Mouse (Mus musculus): ENCODE results near the gene Nop9. TPM values are rescaled to one million over a fixed set of nuclear protein-coding genes. Genes with fewer than 3 reads are reported as not detected.

The Nop9 gene
- total and polyA plus RNA-seq, 2 experiments from 2014 or later, result 14.2 to 20.2 TPM

DNA sequence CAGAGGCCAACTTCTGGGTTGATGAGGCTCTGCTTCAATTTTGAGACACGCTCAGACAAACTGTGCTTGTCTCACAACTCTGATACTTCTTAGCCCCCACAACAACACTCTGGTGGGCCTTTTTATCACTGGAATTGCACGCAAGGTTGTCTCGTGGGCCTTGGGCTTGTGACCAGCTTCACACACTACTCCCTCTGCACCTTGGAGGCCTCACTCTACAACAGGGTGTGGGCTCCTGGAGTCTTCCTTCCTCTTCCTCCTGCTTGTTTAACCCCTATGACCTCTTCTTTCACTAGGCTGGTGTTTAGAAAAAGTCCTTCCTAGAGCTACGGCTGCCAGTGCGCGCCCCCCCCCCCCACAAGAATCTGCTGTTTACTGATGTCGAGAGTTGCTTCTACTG, 31.2 kb downstream of the Nop9 start:
- Histone ChIP-seq H3K4me3 (ENCODE audit: low read depth, low read length) (no peak overlapping the region), H3K27ac (ENCODE audit: low read depth) (no peak overlapping the region), H3K4me2 (ENCODE audit: low read depth, low read length) (no peak overlapping the region), H3K4me1 (ENCODE audit: control insufficient read depth, insufficient read depth) (no peaks in the 10 kb centered on the region), H3K27me3 (ENCODE audit: control insufficient read depth, insufficient read depth, low read length) (0 out of 2 replicates have a peak, but pooled peaks cover 4% of the 10 kb centered on the region), H3K9me3 (replicated peaks; ENCODE audit: control insufficient read depth, low read length) (no peaks in the 10 kb centered on the region), H3K36me3 (replicated peaks; ENCODE audit: control insufficient read depth, insufficient read depth, low read length) (peaks cover 19% of the 10 kb centered on the region; the same call in 1 of the 2 replicates), H3K9ac (replicated peaks; ENCODE audit: low read depth, low read length) (no peak overlapping the region)
- TF ChIP-seq CTCF (IDR thresholded peaks at IDR 0.05; ENCODE audit: low read depth) (no peak), EP300 (IDR thresholded peaks at IDR 0.05; ENCODE audit: low read depth) (no peak)
- WGBS, result 54% methylated on average over 7 of the region's 7 CpGs
- ATAC-seq (ENCODE audit: insufficient read depth, low read depth) (no peak), DNase-seq (ENCODE audit: low spot score) (no peak)

GRCm38 (mm10) chr14:55777176-55777575, 31.7 kb downstream of the Nop9 start:
- H3K27ac ChIP-seq (ENCODE audit: low read depth), result no peak overlapping the region
- H3K27me3 ChIP-seq (ENCODE audit: control insufficient read depth, insufficient read depth, low read length), result 0 out of 2 replicates have a peak, but pooled peaks cover 8% of the 10 kb centered on the region
- H3K36me3 ChIP-seq (replicated peaks; ENCODE audit: control insufficient read depth, insufficient read depth, low read length), result peaks cover 19% of the 10 kb centered on the region; the same call in 1 of the 2 replicates
- DNase-seq (ENCODE audit: low spot score) (no peak), ATAC-seq (ENCODE audit: insufficient read depth, low read depth) (no peak)
- H3K4me2 ChIP-seq (ENCODE audit: low read depth, low read length), result no peak overlapping the region
- 26% methylated on average over 3 of the region's 3 CpGs for WGBS
- H3K9ac ChIP-seq (replicated peaks; ENCODE audit: low read depth, low read length), result no peak overlapping the region
- H3K9me3 ChIP-seq (replicated peaks; ENCODE audit: control insufficient read depth, low read length), result no peaks in the 10 kb centered on the region
- no peak overlapping the region for H3K4me3 ChIP-seq (ENCODE audit: low read depth, low read length)
- H3K4me1 ChIP-seq (ENCODE audit: control insufficient read depth, insufficient read depth), result no peaks in the 10 kb centered on the region; the same call in 1 of the 2 replicates
- no peak for TF ChIP-seq CTCF (IDR thresholded peaks at IDR 0.05; ENCODE audit: low read depth)

DNA sequence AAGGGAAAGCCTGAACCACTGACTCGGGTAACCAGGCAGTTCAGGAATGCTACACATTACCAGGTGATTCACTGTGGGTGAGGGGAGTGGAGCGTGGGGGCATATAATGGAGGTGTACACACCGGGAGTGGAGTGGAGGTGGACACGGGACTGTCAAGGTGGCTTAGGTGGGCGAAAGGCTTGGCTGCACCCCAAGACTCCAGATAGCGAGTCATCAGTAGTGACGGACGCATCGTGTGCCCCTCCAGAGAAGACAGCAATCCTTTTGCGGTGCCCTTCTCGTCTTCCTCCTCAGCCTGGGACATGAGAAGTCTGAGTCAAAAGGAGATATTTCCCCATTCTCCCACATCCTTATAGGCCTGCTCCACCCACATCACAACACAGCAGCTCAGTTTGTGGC, 32.3 kb downstream of the Nop9 start:
- Histone ChIP-seq H3K27me3 (ENCODE audit: control insufficient read depth, insufficient read depth, low read length) (peaks cover 14% of the 10 kb centered on the region), H3K4me1 (ENCODE audit: control insufficient read depth, insufficient read depth) (no peaks in the 10 kb centered on the region; the same call in 1 of the 2 replicates), H3K36me3 (replicated peaks; ENCODE audit: control insufficient read depth, insufficient read depth, low read length) (peaks cover 19% of the 10 kb centered on the region; the same call in 1 of the 2 replicates), H3K4me3 (ENCODE audit: low read depth, low read length) (no peak overlapping the region), H3K4me2 (ENCODE audit: low read depth, low read length) (no peak overlapping the region), H3K9ac (replicated peaks; ENCODE audit: low read depth, low read length) (no peak overlapping the region), H3K27ac (ENCODE audit: low read depth) (no peak overlapping the region), H3K9me3 (replicated peaks; ENCODE audit: control insufficient read depth, low read length) (no peaks in the 10 kb centered on the region)
- no peak for TF ChIP-seq EP300 (IDR thresholded peaks at IDR 0.05; ENCODE audit: low read depth)
- DNase-seq (ENCODE audit: low spot score) (no peak), ATAC-seq (ENCODE audit: insufficient read depth, low read depth) (no peak)
- WGBS, result 82% methylated on average over 11 of the region's 11 CpGs

DNA sequence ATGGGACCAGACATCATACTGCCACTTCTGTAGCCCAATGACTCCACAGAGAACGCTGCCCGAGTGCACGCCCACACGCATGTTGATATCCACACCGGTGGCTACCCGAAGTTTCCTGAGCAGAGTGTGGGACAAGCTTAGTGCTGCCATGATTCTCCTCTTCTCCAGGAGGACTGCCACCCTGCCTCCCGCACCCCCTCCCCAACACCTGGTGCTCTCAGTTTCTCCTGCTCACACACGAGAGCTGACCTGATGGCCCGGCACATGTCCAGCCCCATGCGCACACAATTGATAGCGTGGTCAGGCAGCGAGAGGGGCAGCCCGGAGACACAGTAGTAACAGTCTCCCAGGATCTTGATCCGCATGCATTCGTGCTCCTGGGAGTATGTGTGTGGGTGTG, 33.2 kb downstream of the Nop9 start:
- ATAC-seq (ENCODE audit: insufficient read depth, low read depth), result no peak
- no peak overlapping the region for H3K27ac ChIP-seq (ENCODE audit: low read depth)
- TF ChIP-seq CTCF (IDR thresholded peaks at IDR 0.05; ENCODE audit: low read depth), result no peak
- TF ChIP-seq EP300 (IDR thresholded peaks at IDR 0.05; ENCODE audit: low read depth), result no peak
- H3K4me2 ChIP-seq (ENCODE audit: low read depth, low read length), result no peak overlapping the region
- peaks cover 16% of the 10 kb centered on the region for H3K27me3 ChIP-seq (ENCODE audit: control insufficient read depth, insufficient read depth, low read length)
- 84% methylated on average over 15 of the region's 15 CpGs for WGBS
- H3K4me3 ChIP-seq (ENCODE audit: low read depth, low read length), result no peak overlapping the region
- no peak overlapping the region for H3K9ac ChIP-seq (replicated peaks; ENCODE audit: low read depth, low read length)
- no peak for DNase-seq (ENCODE audit: low spot score)
- H3K4me1 ChIP-seq (ENCODE audit: control insufficient read depth, insufficient read depth), result no peaks in the 10 kb centered on the region; the same call in 1 of the 2 replicates
- H3K36me3 ChIP-seq (replicated peaks; ENCODE audit: control insufficient read depth, insufficient read depth, low read length), result peaks cover 15% of the 10 kb centered on the region; the same call in 1 of the 2 replicates
- no peaks in the 10 kb centered on the region for H3K9me3 ChIP-seq (replicated peaks; ENCODE audit: control insufficient read depth, low read length)

DNA sequence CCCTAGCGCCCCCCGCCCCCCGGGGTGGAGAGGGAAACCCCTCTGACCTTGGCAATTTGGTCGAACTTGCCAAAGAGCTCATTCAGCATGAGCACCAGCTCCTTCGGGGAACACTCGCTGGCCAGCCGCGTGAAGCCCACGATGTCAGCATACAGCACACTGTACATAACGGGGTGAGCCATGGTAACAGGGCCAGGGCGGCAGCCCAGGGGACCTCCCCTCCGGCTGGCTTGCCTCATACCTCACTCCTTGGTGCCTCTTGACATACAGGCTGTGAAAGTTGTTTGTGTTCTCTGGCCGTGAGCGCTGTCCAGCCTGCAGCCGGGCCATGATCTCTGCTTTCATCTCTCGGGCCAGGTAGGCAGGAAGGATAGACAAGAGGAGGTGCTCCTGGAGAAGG, 34.2 kb downstream of the Nop9 start:
- H3K4me2 ChIP-seq (ENCODE audit: low read depth, low read length), result no peak overlapping the region
- DNase-seq (ENCODE audit: low spot score), result no peak

GRCm38 (mm10) chr14:55780736-55781135, 35.2 kb downstream of the Nop9 start:
- H3K9me3 ChIP-seq (replicated peaks; ENCODE audit: control insufficient read depth, low read length), result no peaks in the 10 kb centered on the region
- DNase-seq (ENCODE audit: low spot score) (no peak), ATAC-seq (ENCODE audit: insufficient read depth, low read depth) (no peak)
- peaks cover 27% of the 10 kb centered on the region for H3K27me3 ChIP-seq (ENCODE audit: control insufficient read depth, insufficient read depth, low read length)
- no peak overlapping the region for H3K4me2 ChIP-seq (ENCODE audit: low read depth, low read length)
- H3K4me3 ChIP-seq (ENCODE audit: low read depth, low read length), result no peak overlapping the region
- 82% methylated on average over 11 of the region's 11 CpGs for WGBS
- H3K36me3 ChIP-seq (replicated peaks; ENCODE audit: control insufficient read depth, insufficient read depth, low read length), result peaks cover 4% of the 10 kb centered on the region; the same call in 1 of the 2 replicates
- H3K27ac ChIP-seq (ENCODE audit: low read depth), result no peak overlapping the region
- no peaks in the 10 kb centered on the region; the same call in 1 of the 2 replicates for H3K4me1 ChIP-seq (ENCODE audit: control insufficient read depth, insufficient read depth)
- H3K9ac ChIP-seq (replicated peaks; ENCODE audit: low read depth, low read length), result no peak overlapping the region
- TF ChIP-seq CTCF (IDR thresholded peaks at IDR 0.05; ENCODE audit: low read depth), result no peak
- TF ChIP-seq EP300 (IDR thresholded peaks at IDR 0.05; ENCODE audit: low read depth), result no peak

More for the DNA sequence above, 34.2 kb downstream of the Nop9 start:
- H3K4me1 ChIP-seq (ENCODE audit: control insufficient read depth, insufficient read depth), result no peaks in the 10 kb centered on the region; the same call in 1 of the 2 replicates
- ATAC-seq (ENCODE audit: insufficient read depth, low read depth), result no peak
- H3K9me3 ChIP-seq (replicated peaks; ENCODE audit: control insufficient read depth, low read length), result no peaks in the 10 kb centered on the region
- peaks cover 22% of the 10 kb centered on the region for H3K27me3 ChIP-seq (ENCODE audit: control insufficient read depth, insufficient read depth, low read length)
- H3K36me3 ChIP-seq (replicated peaks; ENCODE audit: control insufficient read depth, insufficient read depth, low read length), result peaks cover 11% of the 10 kb centered on the region; the same call in 1 of the 2 replicates
- H3K27ac ChIP-seq (ENCODE audit: low read depth), result no peak overlapping the region
- TF ChIP-seq CTCF (IDR thresholded peaks at IDR 0.05; ENCODE audit: low read depth) (no peak), EP300 (IDR thresholded peaks at IDR 0.05; ENCODE audit: low read depth) (no peak)
- no peak overlapping the region for H3K4me3 ChIP-seq (ENCODE audit: low read depth, low read length)
- 60% methylated on average over 16 of the region's 16 CpGs for WGBS
- no peak overlapping the region for H3K9ac ChIP-seq (replicated peaks; ENCODE audit: low read depth, low read length)
